Mouse (Mus musculus): ENCODE data around the gene Tcl1b3.
"Not testable (repeated sequence)": the region's sequence is repeated elsewhere in the genome, so short reads cannot be mapped to it uniquely, and the experiment has no call there.

The Tcl1b3 gene

GRCm38 (mm10) chr12:105190743-105191142 is at the start of gene Tcl1b3:
Gene Tcl1b3, plus strand, starts transcription at chr12:105191043.
- DNase-seq (ENCODE audit: low spot score): not testable (repeated sequence)

- DNase-seq (ENCODE audit: low spot score): no peak
Measured at GRCm38 (mm10) chr12:105143096-105143495, 47.7 kb upstream of the Tcl1b3 start.

- DNase-seq (ENCODE audit: low spot score): not testable (repeated sequence)
Measured at GRCm38 (mm10) chr12:105144928-105145327, 45.9 kb upstream of the Tcl1b3 start.

GRCm38 (mm10) chr12:105145714-105146113 is 45.1 kb upstream of the Tcl1b3 start, which contains the start of gene Tcl1b2:
Gene Tcl1b2, plus strand, starts transcription at chr12:105146014.
- DNase-seq (ENCODE audit: low spot score): no peak

- DNase-seq (ENCODE audit: low spot score): not testable (repeated sequence)
Measured at GRCm38 (mm10) chr12:105155286-105155685, 35.6 kb upstream of the Tcl1b3 start.

- DNase-seq (ENCODE audit: low spot score): no peak
Measured at GRCm38 (mm10) chr12:105158842-105159241, 32.0 kb upstream of the Tcl1b3 start.

GRCm38 (mm10) chr12:105159390-105159789 is 31.5 kb upstream of the Tcl1b3 start, which contains the start of gene Tcl1b1:
Gene Tcl1b1, plus strand, starts transcription at chr12:105159690.
- DNase-seq (ENCODE audit: low spot score): no peak

GRCm38 (mm10) chr12:105166734-105167133 is 24.1 kb upstream of the Tcl1b3 start:
- no peak for DNase-seq (ENCODE audit: low spot score)

GRCm38 (mm10) chr12:105173366-105173765 is 17.5 kb upstream of the Tcl1b3 start:
- DNase-seq (ENCODE audit: low spot score): no peak

GRCm38 (mm10) chr12:105174318-105174717 is 16.5 kb upstream of the Tcl1b3 start:
- not testable (repeated sequence) for DNase-seq (ENCODE audit: low spot score)

GRCm38 (mm10) chr12:105176044-105176443 is 14.8 kb upstream of the Tcl1b3 start, which contains the start of gene Tcl1b5:
Gene Tcl1b5, plus strand, starts transcription at chr12:105176344.
- not testable (repeated sequence) for DNase-seq (ENCODE audit: low spot score)

- DNase-seq (ENCODE audit: low spot score): not testable (repeated sequence)
Measured at GRCm38 (mm10) chr12:105181040-105181644, 9.7 kb upstream of the Tcl1b3 start.

- DNase-seq (ENCODE audit: low spot score): not testable (repeated sequence)
Measured at GRCm38 (mm10) chr12:105188980-105189379, 1.9 kb upstream of the Tcl1b3 start.

GRCm38 (mm10) chr12:105199684-105200497 is 9.0 kb downstream of the Tcl1b3 start:
- not testable (repeated sequence) for DNase-seq (ENCODE audit: low spot score)

GRCm38 (mm10) chr12:105201657-105202056 is 10.8 kb downstream of the Tcl1b3 start, which contains the start of gene Tcl1b4:
Gene Tcl1b4, plus strand, starts transcription at chr12:105201957.
- not testable (repeated sequence) for DNase-seq (ENCODE audit: low spot score)

GRCm38 (mm10) chr12:105207071-105207470 is 16.2 kb downstream of the Tcl1b3 start:
- DNase-seq (ENCODE audit: low spot score): no peak

- no peak for DNase-seq (ENCODE audit: low spot score)
Measured at GRCm38 (mm10) chr12:105208441-105208840, 17.6 kb downstream of the Tcl1b3 start.

- DNase-seq (ENCODE audit: low spot score): no peak
Measured at GRCm38 (mm10) chr12:105209231-105209630, 18.4 kb downstream of the Tcl1b3 start.

- no peak for DNase-seq (ENCODE audit: low spot score)
Measured at GRCm38 (mm10) chr12:105217101-105217760, 26.4 kb downstream of the Tcl1b3 start.

- no peak for DNase-seq (ENCODE audit: low spot score)
Measured at GRCm38 (mm10) chr12:105222601-105223319, 31.9 kb downstream of the Tcl1b3 start, which contains the start of gene Tcl1. Gene Tcl1, minus strand, starts transcription at chr12:105222793.

GRCm38 (mm10) chr12:105224621-105225320 is 33.9 kb downstream of the Tcl1b3 start:
- no peak for DNase-seq (ENCODE audit: low spot score)
